9 mouse cellular contexts compared by ENCODE assay signal in genomic region chr7:19000421-19000820, GRCm38 (mm10). TPM values are rescaled to one million over a fixed set of nuclear protein-coding genes. Genes with fewer than 3 reads are reported as not detected.
DNase-seq lines count a peak whose midpoint lies in the region; ATAC-seq and TF ChIP-seq lines count a peak whose summit lies in the region.
"Had no signal": no experiment of that assay in that cellular context is flagged by ENCODE, and none has a peak within 500 bp of the region (broad histone marks: within the 10 kb centered on the region; RNA-seq: fewer than 3 reads in every experiment).

No protein-coding gene starts in this region.

- no peaks in the 10 kb centered on the region for H3K27me3 ChIP-seq in forebrain, embryonic 12.5 days
- no peaks in the 10 kb centered on the region for H3K27me3 ChIP-seq in limb, embryonic 12.5 days
- H3K27me3 ChIP-seq in stomach, embryonic 16.5 days (ENCODE audit: control insufficient read depth, insufficient read depth, low read length) = no peaks in the 10 kb centered on the region

- peaks cover 11% of the 10 kb centered on the region for H3K36me3 ChIP-seq in forebrain, embryonic 12.5 days (replicated peaks)
- peaks cover 27% of the 10 kb centered on the region for H3K36me3 ChIP-seq in limb, embryonic 12.5 days
- peaks cover 5% of the 10 kb centered on the region; the same call in 1 of the 2 replicates for H3K36me3 ChIP-seq in stomach, embryonic 16.5 days (ENCODE audit: control insufficient read depth, insufficient read depth, low read length)

- H3K9ac ChIP-seq in forebrain, embryonic 12.5 days = peak overlapping the region; percentile 27
- H3K9ac ChIP-seq in limb, embryonic 12.5 days (replicated peaks) = peak overlapping the region; percentile 57
- H3K9ac ChIP-seq in stomach, embryonic 16.5 days (ENCODE audit: low read length) = peak overlapping the region; percentile 65

- no peak overlapping the region for H3K27ac ChIP-seq in forebrain, embryonic 12.5 days
- peak overlapping the region; percentile 17; the same call in 1 of the 2 replicates for H3K27ac ChIP-seq in limb, embryonic 12.5 days
- peak overlapping the region; percentile 81; the same call in 1 of the 2 replicates for H3K27ac ChIP-seq in stomach, embryonic 16.5 days (ENCODE audit: low read length)

- no peaks in the 10 kb centered on the region for H3K9me3 ChIP-seq in forebrain, embryonic 12.5 days
- H3K9me3 ChIP-seq in limb, embryonic 12.5 days = no peaks in the 10 kb centered on the region
- H3K9me3 ChIP-seq in stomach, embryonic 16.5 days (replicated peaks; ENCODE audit: control insufficient read depth, low read length) = no peaks in the 10 kb centered on the region

- WGBS in lung, adult 2 months = 35% methylated on average over 10 of the region's 10 CpGs
- WGBS in forebrain, embryonic 12.5 days = 54% methylated on average over 10 of the region's 10 CpGs
- 48% methylated on average over 10 of the region's 10 CpGs for WGBS in limb, embryonic 12.5 days
- WGBS in stomach, embryonic 16.5 days = 46% methylated on average over 10 of the region's 10 CpGs

- H3K4me2 ChIP-seq in forebrain, embryonic 12.5 days = peak overlapping the region; percentile 40
- H3K4me2 ChIP-seq in limb, embryonic 12.5 days = peak overlapping the region; percentile 56
- peak overlapping the region; percentile 53 for H3K4me2 ChIP-seq in stomach, embryonic 16.5 days (ENCODE audit: low read depth, low read length)

- intact Hi-C loops in left cerebral cortex, postnatal 25 days (cut with DNase I) = no loop called here

- TF ChIP-seq CTCF in lung, adult 2 months (IDR thresholded peaks at IDR 0.05; ENCODE audit: insufficient read depth, low read length) = no peak

- no peak for ATAC-seq in forebrain, embryonic 12.5 days (ENCODE audit: low FRiP score)
- ATAC-seq in limb, embryonic 12.5 days (ENCODE audit: insufficient number of reproducible peaks, insufficient read depth, low FRiP score, low TSS enrichment, low read depth) = no peak
- no peak for ATAC-seq in stomach, embryonic 16.5 days (ENCODE audit: insufficient read depth, low FRiP score)

- DNase-seq in lung, adult 2 months = no peak
- DNase-seq in lung, postnatal 25 days (ENCODE audit: low spot score) = no peak
- DNase-seq in gastrocnemius, adult 18-20 months (ENCODE audit: low spot score) = no peak
- no peak for DNase-seq in left cerebral cortex, postnatal 25 days (ENCODE audit: low spot score in 2 of 2)
- no peak for DNase-seq in adrenal gland, postnatal 14 days

- H3K4me3 ChIP-seq in lung, adult 2 months (replicated peaks; ENCODE audit: extremely low read depth, low read depth, low read length) = peak overlapping the region; percentile 61
- H3K4me3 ChIP-seq in forebrain, embryonic 12.5 days (replicated peaks) = peak overlapping the region; percentile 24
- peak overlapping the region; percentile 33 for H3K4me3 ChIP-seq in limb, embryonic 12.5 days (replicated peaks)
- H3K4me3 ChIP-seq in stomach, embryonic 16.5 days (replicated peaks; ENCODE audit: low read length) = peak overlapping the region; percentile 40

- no peak for TF ChIP-seq POLR2A in lung, adult 2 months (IDR thresholded peaks at IDR 0.05; ENCODE audit: borderline replicate concordance, extremely low read depth, low read depth, low read length)

- peaks cover 10% of the 10 kb centered on the region; the same call in 1 of the 2 replicates for H3K4me1 ChIP-seq in lung, adult 2 months (ENCODE audit: control insufficient read depth, insufficient read depth, low read length)
- H3K4me1 ChIP-seq in forebrain, embryonic 12.5 days = peaks cover 40% of the 10 kb centered on the region
- H3K4me1 ChIP-seq in limb, embryonic 12.5 days (replicated peaks) = peaks cover 19% of the 10 kb centered on the region
- H3K4me1 ChIP-seq in stomach, embryonic 16.5 days (ENCODE audit: control insufficient read depth, insufficient read depth, low read length) = peaks cover 29% of the 10 kb centered on the region

RNA-seq across cellular contexts. Expression of gene Irf2bp1, which starts 3.4 kb away (rescaled TPM):
- polyA plus RNA-seq in lung, adult 2 months (2012; rRNA removed) = 34.7 and 39.9 TPM in 2 replicates
- 36.2 and 39.8 TPM in 2 replicates for polyA plus RNA-seq in forebrain, embryonic 12.5 days (2016; fragmentation: Nextera tagmentation; extraction: Ambion mirVana)
- 44.4 and 47.5 TPM in 2 replicates for polyA plus RNA-seq in limb, embryonic 12.5 days (2016; fragmentation: Nextera tagmentation; extraction: Ambion mirVana)
- 10.7 and 14.3 TPM in 2 replicates for polyA plus RNA-seq in stomach, embryonic 16.5 days (2015; fragmentation: Nextera tagmentation; extraction: Ambion mirVana)
- total RNA-seq in gastrocnemius, adult 18-20 months (2021) = 10 to 100 TPM; 18.3 to 18.5 TPM
- 10 to 100 TPM; 46.7 to 48.3 TPM for total RNA-seq in left cerebral cortex, postnatal 25 days (2021)
- total RNA-seq in adrenal gland, postnatal 14 days (2021) = 35.9 and 38.6 TPM in 2 replicates

RNA-seq across cellular contexts. Expression of gene Mypop, which starts 9.4 kb away (rescaled TPM):
- 7.2 and 10.2 TPM in 2 replicates for polyA plus RNA-seq in lung, adult 2 months (2012; rRNA removed)
- polyA plus RNA-seq in forebrain, embryonic 12.5 days (2016; fragmentation: Nextera tagmentation; extraction: Ambion mirVana) = 3.3 and 4.6 TPM in 2 replicates
- 6.4 and 6.5 TPM in 2 replicates for polyA plus RNA-seq in limb, embryonic 12.5 days (2016; fragmentation: Nextera tagmentation; extraction: Ambion mirVana)
- 1.6 and 2.3 TPM in 2 replicates for polyA plus RNA-seq in stomach, embryonic 16.5 days (2015; fragmentation: Nextera tagmentation; extraction: Ambion mirVana)
- 1 to 10 TPM; 8.7 to 8.9 TPM for total RNA-seq in gastrocnemius, adult 18-20 months (2021)
- 10 to 100 TPM; 50.4 to 53.3 TPM for total RNA-seq in left cerebral cortex, postnatal 25 days (2021)
- total RNA-seq in adrenal gland, postnatal 14 days (2021) = 7.1 and 8.2 TPM in 2 replicates

RNA-seq across cellular contexts. Expression of gene Nanos2, which starts 13.2 kb away (rescaled TPM):
- polyA plus RNA-seq in lung, adult 2 months (2012; rRNA removed) = 0.07 and 0.09 TPM in 2 replicates
- polyA plus RNA-seq in forebrain, embryonic 12.5 days (2016; fragmentation: Nextera tagmentation; extraction: Ambion mirVana) = 0.24 and 0.28 TPM in 2 replicates
- polyA plus RNA-seq in limb, embryonic 12.5 days (2016; fragmentation: Nextera tagmentation; extraction: Ambion mirVana) = not detected in 2 replicates
- polyA plus RNA-seq in stomach, embryonic 16.5 days (2015; fragmentation: Nextera tagmentation; extraction: Ambion mirVana) = not detected in 2 replicates
- not detected for total RNA-seq in gastrocnemius, adult 18-20 months (2021)
- under 1 TPM; 0.53 to 0.76 TPM for total RNA-seq in left cerebral cortex, postnatal 25 days (2021)
- not detected in 2 replicates for total RNA-seq in adrenal gland, postnatal 14 days (2021)

RNA-seq across cellular contexts. Expression of gene Foxa3, which starts 22.9 kb away (rescaled TPM):
- 0.39 and 0.60 TPM in 2 replicates for polyA plus RNA-seq in lung, adult 2 months (2012; rRNA removed)
- 0.09 TPM in 1 of 2 replicates, not detected in the other for polyA plus RNA-seq in forebrain, embryonic 12.5 days (2016; fragmentation: Nextera tagmentation; extraction: Ambion mirVana)
- polyA plus RNA-seq in limb, embryonic 12.5 days (2016; fragmentation: Nextera tagmentation; extraction: Ambion mirVana) = 0.81 and 1.8 TPM in 2 replicates
- 32.5 and 37.1 TPM in 2 replicates for polyA plus RNA-seq in stomach, embryonic 16.5 days (2015; fragmentation: Nextera tagmentation; extraction: Ambion mirVana)
- total RNA-seq in gastrocnemius, adult 18-20 months (2021) = under 1 TPM in 1 of 2 experiments, not detected in 1; 0.09 TPM
- not detected for total RNA-seq in left cerebral cortex, postnatal 25 days (2021)
- total RNA-seq in adrenal gland, postnatal 14 days (2021) = 0.34 and 6.8 TPM in 2 replicates
- polyA plus RNA-seq: brain, embryonic 14.5 days had no signal

RNA-seq across cellular contexts. Expression of gene Sympk, which starts 23.8 kb away (rescaled TPM):
- polyA plus RNA-seq in lung, adult 2 months (2012; rRNA removed) = 69.3 and 76.1 TPM in 2 replicates
- 50.6 and 53.2 TPM in 2 replicates for polyA plus RNA-seq in forebrain, embryonic 12.5 days (2016; fragmentation: Nextera tagmentation; extraction: Ambion mirVana)
- 51.9 and 56.0 TPM in 2 replicates for polyA plus RNA-seq in limb, embryonic 12.5 days (2016; fragmentation: Nextera tagmentation; extraction: Ambion mirVana)
- polyA plus RNA-seq in stomach, embryonic 16.5 days (2015; fragmentation: Nextera tagmentation; extraction: Ambion mirVana) = 20.2 and 22.5 TPM in 2 replicates
- 10 to 100 TPM; 74.1 to 74.6 TPM for total RNA-seq in gastrocnemius, adult 18-20 months (2021)
- 100 to 1,000 TPM; 122 to 133 TPM for total RNA-seq in left cerebral cortex, postnatal 25 days (2021)
- total RNA-seq in adrenal gland, postnatal 14 days (2021) = 83.7 and 84.3 TPM in 2 replicates
